Mouse (Mus musculus): ENCODE measurements around the gene Aspm. TPM values are rescaled to one million over a fixed set of nuclear protein-coding genes. Genes with fewer than 3 reads are reported as not detected.
"Not testable (repeated sequence)": the region's sequence is repeated elsewhere in the genome, so short reads cannot be mapped to it uniquely, and the experiment has no call there.

Aspm gene
- polyA plus RNA-seq, 1 experiment from 2014 or later: 17.3 TPM

GRCm38 (mm10) chr1:139423931-139424330 lies 30.6 kb upstream of the Aspm start:
- Histone ChIP-seq H3K27me3 (replicated peaks; ENCODE audit: control insufficient read depth, insufficient read depth, low read length) (no peaks in the 10 kb centered on the region), H3K4me3 (ENCODE audit: low read depth, low read length) (peak overlapping the region; percentile 68), H3K4me2 (ENCODE audit: low read length) (peak overlapping the region; percentile 62), H3K9me3 (ENCODE audit: control insufficient read depth, low read length) (no peaks in the 10 kb centered on the region), H3K27ac (ENCODE audit: low read depth) (no peak overlapping the region), H3K9ac (ENCODE audit: low read length) (no peak overlapping the region), H3K36me3 (ENCODE audit: control insufficient read depth, insufficient read depth, low read length) (peaks cover 7% of the 10 kb centered on the region; the same call in 1 of the 2 replicates), H3K4me1 (replicated peaks; ENCODE audit: control insufficient read depth, insufficient read depth, low read length) (peaks cover 30% of the 10 kb centered on the region)
- DNase-seq (ENCODE audit: low spot score) (no peak), ATAC-seq (replicated peaks; ENCODE audit: low FRiP score, low TSS enrichment, low read depth) (no peak)
- 52% methylated on average over 10 of the region's 10 CpGs for WGBS

- Histone ChIP-seq H3K9me3 (ENCODE audit: control insufficient read depth, low read length) (no peaks in the 10 kb centered on the region), H3K4me1 (replicated peaks; ENCODE audit: control insufficient read depth, insufficient read depth, low read length) (peaks cover 30% of the 10 kb centered on the region), H3K4me3 (ENCODE audit: low read depth, low read length) (peak overlapping the region; percentile 17), H3K36me3 (ENCODE audit: control insufficient read depth, insufficient read depth, low read length) (peaks cover 17% of the 10 kb centered on the region), H3K4me2 (ENCODE audit: low read length) (peak overlapping the region; percentile 49), H3K27me3 (replicated peaks; ENCODE audit: control insufficient read depth, insufficient read depth, low read length) (no peaks in the 10 kb centered on the region), H3K27ac (ENCODE audit: low read depth) (no peak overlapping the region), H3K9ac (ENCODE audit: low read length) (no peak overlapping the region)
- DNase-seq (ENCODE audit: low spot score) (no peak), ATAC-seq (replicated peaks; ENCODE audit: low FRiP score, low TSS enrichment, low read depth) (no peak)
- 38% methylated on average over 3 of the region's 3 CpGs for WGBS
These were observed 29.6 kb upstream of the Aspm start for GRCm38 (mm10) chr1:139425006-139425405.

DNA sequence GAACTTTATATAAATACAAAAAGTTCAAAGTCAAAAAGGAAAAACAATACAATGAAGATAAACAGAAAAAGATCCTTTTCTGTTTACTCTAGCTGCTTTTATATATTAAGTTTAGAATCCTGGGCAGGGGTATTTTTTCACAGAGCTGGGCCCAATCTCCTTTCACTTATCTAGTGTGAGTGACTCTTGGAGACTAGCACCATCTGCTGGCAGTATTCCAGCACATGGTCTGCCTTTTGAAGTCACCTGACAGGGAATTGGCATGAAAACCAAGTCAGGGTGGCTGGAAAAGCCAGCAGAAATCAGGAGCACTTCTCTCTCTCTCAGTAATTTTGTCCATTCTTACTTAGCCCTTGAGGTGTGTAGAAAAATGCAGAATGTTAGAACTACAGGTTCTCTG lies 16.2 kb upstream of the Aspm start:
- no peak overlapping the region for H3K4me3 ChIP-seq (ENCODE audit: low read depth, low read length)
- no peaks in the 10 kb centered on the region for H3K27me3 ChIP-seq (replicated peaks; ENCODE audit: control insufficient read depth, insufficient read depth, low read length)
- H3K36me3 ChIP-seq (ENCODE audit: control insufficient read depth, insufficient read depth, low read length): peaks cover 70% of the 10 kb centered on the region
- no peak overlapping the region for H3K27ac ChIP-seq (ENCODE audit: low read depth)
- DNase-seq (ENCODE audit: low spot score) (peak; percentile 55), ATAC-seq (replicated peaks; ENCODE audit: low FRiP score, low TSS enrichment, low read depth) (peak; percentile 58; the same call in 1 of the 2 replicates)
- H3K9ac ChIP-seq (ENCODE audit: low read length): no peak overlapping the region
- no peak overlapping the region for H3K4me2 ChIP-seq (ENCODE audit: low read length)
- H3K9me3 ChIP-seq (ENCODE audit: control insufficient read depth, low read length): no peaks in the 10 kb centered on the region
- H3K4me1 ChIP-seq (replicated peaks; ENCODE audit: control insufficient read depth, insufficient read depth, low read length): no peaks in the 10 kb centered on the region

- peaks cover 63% of the 10 kb centered on the region for H3K36me3 ChIP-seq (ENCODE audit: control insufficient read depth, insufficient read depth, low read length)
- not testable (repeated sequence) for H3K4me1 ChIP-seq (replicated peaks; ENCODE audit: control insufficient read depth, insufficient read depth, low read length); H3K4me3 ChIP-seq (ENCODE audit: low read depth, low read length); ATAC-seq (replicated peaks; ENCODE audit: low FRiP score, low TSS enrichment, low read depth); H3K27ac ChIP-seq (ENCODE audit: low read depth); H3K9ac ChIP-seq (ENCODE audit: low read length); H3K27me3 ChIP-seq (replicated peaks; ENCODE audit: control insufficient read depth, insufficient read depth, low read length); H3K9me3 ChIP-seq (ENCODE audit: control insufficient read depth, low read length); DNase-seq (ENCODE audit: low spot score); H3K4me2 ChIP-seq (ENCODE audit: low read length)
- 94% methylated on average over 9 of the region's 9 CpGs for WGBS
These were observed 11.5 kb upstream of the Aspm start for GRCm38 (mm10) chr1:139443103-139443502.

- H3K9me3 ChIP-seq (ENCODE audit: control insufficient read depth, low read length): no peaks in the 10 kb centered on the region
- H3K4me3 ChIP-seq (ENCODE audit: low read depth, low read length): peak overlapping the region; percentile 79
- 2% methylated on average over 17 of the region's 17 CpGs for WGBS
- H3K36me3 ChIP-seq (ENCODE audit: control insufficient read depth, insufficient read depth, low read length): peaks cover 23% of the 10 kb centered on the region
- peak; percentile 48 for ATAC-seq (replicated peaks; ENCODE audit: low FRiP score, low TSS enrichment, low read depth)
- no peak for DNase-seq (ENCODE audit: low spot score)
- H3K27ac ChIP-seq (ENCODE audit: low read depth): no peak overlapping the region; the same call in 1 of the 2 replicates
- no peaks in the 10 kb centered on the region for H3K27me3 ChIP-seq (replicated peaks; ENCODE audit: control insufficient read depth, insufficient read depth, low read length)
- H3K4me1 ChIP-seq (replicated peaks; ENCODE audit: control insufficient read depth, insufficient read depth, low read length): peaks cover 14% of the 10 kb centered on the region; the same call in 1 of the 2 replicates
- H3K9ac ChIP-seq (ENCODE audit: low read length): peak overlapping the region; percentile 65
- peak overlapping the region; percentile 89 for H3K4me2 ChIP-seq (ENCODE audit: low read length)
These were observed 776 bp downstream of the Aspm start for GRCm38 (mm10) chr1:139455226-139455869.

GRCm38 (mm10) chr1:139460807-139461206 lies 6.2 kb downstream of the Aspm start:
- DNase-seq (ENCODE audit: low spot score): no peak
- ATAC-seq (replicated peaks; ENCODE audit: low FRiP score, low TSS enrichment, low read depth): no peak
- Histone ChIP-seq H3K27ac (ENCODE audit: low read depth) (no peak overlapping the region), H3K9ac (ENCODE audit: low read length) (no peak overlapping the region), H3K4me1 (replicated peaks; ENCODE audit: control insufficient read depth, insufficient read depth, low read length) (peaks cover 8% of the 10 kb centered on the region; the same call in 1 of the 2 replicates), H3K9me3 (ENCODE audit: control insufficient read depth, low read length) (no peaks in the 10 kb centered on the region), H3K36me3 (ENCODE audit: control insufficient read depth, insufficient read depth, low read length) (peaks cover 60% of the 10 kb centered on the region), H3K4me2 (ENCODE audit: low read length) (no peak overlapping the region), H3K27me3 (replicated peaks; ENCODE audit: control insufficient read depth, insufficient read depth, low read length) (no peaks in the 10 kb centered on the region), H3K4me3 (ENCODE audit: low read depth, low read length) (no peak overlapping the region)
- 90% methylated on average over 5 of the region's 5 CpGs for whole genome bisulfite sequencing

GRCm38 (mm10) chr1:139465936-139466335 lies 11.4 kb downstream of the Aspm start:
- Histone ChIP-seq H3K4me1 (replicated peaks; ENCODE audit: control insufficient read depth, insufficient read depth, low read length) (no peaks in the 10 kb centered on the region), H3K9ac (ENCODE audit: low read length) (no peak overlapping the region), H3K36me3 (ENCODE audit: control insufficient read depth, insufficient read depth, low read length) (peaks cover 76% of the 10 kb centered on the region), H3K27ac (ENCODE audit: low read depth) (no peak overlapping the region), H3K9me3 (ENCODE audit: control insufficient read depth, low read length) (no peaks in the 10 kb centered on the region), H3K27me3 (replicated peaks; ENCODE audit: control insufficient read depth, insufficient read depth, low read length) (no peaks in the 10 kb centered on the region), H3K4me3 (ENCODE audit: low read depth, low read length) (no peak overlapping the region), H3K4me2 (ENCODE audit: low read length) (no peak overlapping the region)
- WGBS: 93% methylated on average over 11 of the region's 11 CpGs
- DNase-seq (ENCODE audit: low spot score): no peak
- ATAC-seq (replicated peaks; ENCODE audit: low FRiP score, low TSS enrichment, low read depth): no peak

DNA sequence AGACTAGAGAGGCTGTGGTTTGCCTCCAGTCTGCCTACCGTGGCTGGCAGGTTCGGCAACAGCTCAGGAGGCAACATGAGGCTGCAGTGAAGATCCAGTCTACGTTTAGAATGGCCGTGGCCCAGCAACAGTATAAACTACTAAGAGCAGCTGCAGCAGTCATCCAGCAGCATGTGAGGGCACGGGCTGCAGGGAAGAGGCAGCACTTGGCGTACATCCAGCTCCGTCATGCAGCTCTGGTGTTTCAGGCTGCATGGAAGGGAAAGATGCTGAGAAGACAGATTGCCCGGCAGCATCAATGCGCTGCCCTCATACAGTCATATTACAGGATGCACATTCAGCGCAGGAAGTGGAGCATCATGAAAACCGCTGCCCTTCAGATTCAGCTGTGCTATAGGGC lies 24.3 kb downstream of the Aspm start:
- no peaks in the 10 kb centered on the region for H3K27me3 ChIP-seq (replicated peaks; ENCODE audit: control insufficient read depth, insufficient read depth, low read length)
- H3K4me1 ChIP-seq (replicated peaks; ENCODE audit: control insufficient read depth, insufficient read depth, low read length): no peaks in the 10 kb centered on the region
- peaks cover 84% of the 10 kb centered on the region for H3K36me3 ChIP-seq (ENCODE audit: control insufficient read depth, insufficient read depth, low read length)
- ATAC-seq (replicated peaks; ENCODE audit: low FRiP score, low TSS enrichment, low read depth) (no peak), DNase-seq (ENCODE audit: low spot score) (no peak)
- no peak overlapping the region for H3K4me2 ChIP-seq (ENCODE audit: low read length)
- no peak overlapping the region for H3K27ac ChIP-seq (ENCODE audit: low read depth)
- H3K4me3 ChIP-seq (ENCODE audit: low read depth, low read length): no peak overlapping the region
- no peaks in the 10 kb centered on the region for H3K9me3 ChIP-seq (ENCODE audit: control insufficient read depth, low read length)
- no peak overlapping the region for H3K9ac ChIP-seq (ENCODE audit: low read length)
- 91% methylated on average over 11 of the region's 11 CpGs for WGBS

- H3K36me3 ChIP-seq (ENCODE audit: control insufficient read depth, insufficient read depth, low read length): peaks cover 73% of the 10 kb centered on the region
- 90% methylated on average over 8 of the region's 8 CpGs for WGBS
These were observed 25.7 kb downstream of the Aspm start for GRCm38 (mm10) chr1:139480246-139480645.

More at GRCm38 (mm10) chr1:139480246-139480645, 25.7 kb downstream of the Aspm start:
- no peak overlapping the region for H3K4me3 ChIP-seq (ENCODE audit: low read depth, low read length)
- no peaks in the 10 kb centered on the region for H3K4me1 ChIP-seq (replicated peaks; ENCODE audit: control insufficient read depth, insufficient read depth, low read length)
- no peak overlapping the region for H3K27ac ChIP-seq (ENCODE audit: low read depth)
- ATAC-seq (replicated peaks; ENCODE audit: low FRiP score, low TSS enrichment, low read depth): no peak
- no peaks in the 10 kb centered on the region for H3K9me3 ChIP-seq (ENCODE audit: control insufficient read depth, low read length)
- no peaks in the 10 kb centered on the region for H3K27me3 ChIP-seq (replicated peaks; ENCODE audit: control insufficient read depth, insufficient read depth, low read length)
- no peak overlapping the region for H3K9ac ChIP-seq (ENCODE audit: low read length)
- DNase-seq (ENCODE audit: low spot score): no peak
- no peak overlapping the region for H3K4me2 ChIP-seq (ENCODE audit: low read length)

Data from intestine, embryonic 14.5 days (tissue).